Mouse (Mus musculus): Measurements from ENCODE around the gene 9230113P08Rik.
"Not testable (repeated sequence)": the region's sequence is repeated elsewhere in the genome, so short reads cannot be mapped to it uniquely, and the experiment has no call there.

The 9230113P08Rik gene

GRCm38 (mm10) chr9:35908123-35908522 lies at the start of gene 9230113P08Rik:
TSS of gene 9230113P08Rik (plus strand) at chr9:35908423.
- DNase-seq, result not testable (repeated sequence)

GRCm38 (mm10) chr9:35893112-35893511 lies 15.1 kb upstream of the 9230113P08Rik start:
- not testable (repeated sequence) for DNase-seq

- no peak for DNase-seq
These were observed 3.7 kb upstream of the 9230113P08Rik start for GRCm38 (mm10) chr9:35904494-35904893.

- no peak for DNase-seq
These were observed 22.6 kb downstream of the 9230113P08Rik start for GRCm38 (mm10) chr9:35930817-35931216.

Data from kidney, postnatal 10 days (tissue).